ENCODE assay signal across 8 mouse cellular contexts in genomic region chr2:18765481-18766249, GRCm38 (mm10).
A peak's percentile ranks its signal among the peaks of the same experiment; 100 is the strongest.
DNase-seq lines count a peak whose midpoint lies in the region; ATAC-seq lines count a peak whose summit lies in the region.

No protein-coding gene starts in this region.

- WGBS in heart, embryonic 15.5 days: 32% methylated on average over 12 of the region's 12 CpGs
- WGBS in midbrain, embryonic 15.5 days: 70% methylated on average over 12 of the region's 12 CpGs

- no peaks in the 10 kb centered on the region for H3K9me3 ChIP-seq in heart, embryonic 15.5 days (replicated peaks)
- H3K9me3 ChIP-seq in midbrain, embryonic 15.5 days: no peaks in the 10 kb centered on the region

- H3K9ac ChIP-seq in heart, embryonic 15.5 days: peak overlapping the region; percentile 32
- no peak overlapping the region for H3K9ac ChIP-seq in midbrain, embryonic 15.5 days

- peak overlapping the region; percentile 77 for H3K4me2 ChIP-seq in heart, embryonic 15.5 days
- peak overlapping the region; percentile 63; the same call in 1 of the 2 replicates for H3K4me2 ChIP-seq in midbrain, embryonic 15.5 days

- H3K27me3 ChIP-seq in heart, embryonic 15.5 days: no peaks in the 10 kb centered on the region
- H3K27me3 ChIP-seq in midbrain, embryonic 15.5 days (replicated peaks): no peaks in the 10 kb centered on the region

- intact Hi-C loops in heart, postnatal 25 days (cut with DNase I): loop anchor here (2.0 to 5.0 kb wide), 8 partner anchors 57 to 733 kb away; partner anchors contain the start of genes 4930426L09Rik, Bmi1, Dnajc1 and Pip4k2a

- H3K36me3 ChIP-seq in heart, embryonic 15.5 days: no peaks in the 10 kb centered on the region
- no peaks in the 10 kb centered on the region for H3K36me3 ChIP-seq in midbrain, embryonic 15.5 days (replicated peaks)

- H3K4me1 ChIP-seq in heart, embryonic 15.5 days (replicated peaks): 0 out of 2 replicates have a peak, but pooled peaks cover 2% of the 10 kb centered on the region
- H3K4me1 ChIP-seq in midbrain, embryonic 15.5 days: no peaks in the 10 kb centered on the region

- peak overlapping the region; percentile 98 for H3K27ac ChIP-seq in heart, embryonic 15.5 days
- H3K27ac ChIP-seq in midbrain, embryonic 15.5 days: no peak overlapping the region

- peak; percentile 89 for DNase-seq in heart, adult 11 months
- no peak for DNase-seq in heart, postnatal 25 days (ENCODE audit: low spot score)
- DNase-seq in adrenal gland, postnatal 10 days: peak; percentile 28
- peak; percentile 25 for DNase-seq in kidney, postnatal 14 days
- no peak for DNase-seq in cerebellum, postnatal 14 days
- no peak for DNase-seq in layer of hippocampus, adult 18-20 months (ENCODE audit: low spot score in 2 of 2)

- no peak for ATAC-seq in heart, embryonic 15.5 days (replicated peaks; ENCODE audit: insufficient number of reproducible peaks, insufficient read depth, low FRiP score, low read depth)
- ATAC-seq in midbrain, embryonic 15.5 days (replicated peaks): no peak

- H3K4me3 ChIP-seq in heart, embryonic 15.5 days: peak overlapping the region; percentile 84
- no peak overlapping the region; the same call in 1 of the 2 replicates for H3K4me3 ChIP-seq in midbrain, embryonic 15.5 days

Comparison
In these comparisons a context has a peak if more than half of its experiments do, and no peak if none do; other contexts are left out.
1. DNase-seq: peak in heart, adult 11 months (single experiment), adrenal gland, postnatal 10 days (single experiment) and kidney, postnatal 14 days (single experiment); none in heart, postnatal 25 days (single experiment), cerebellum, postnatal 14 days (0 of 2) and layer of hippocampus, adult 18-20 months (0 of 2).